Mouse (Mus musculus): ENCODE data around the gene Aurka. TPM values are rescaled to one million over a fixed set of nuclear protein-coding genes. Genes with fewer than 3 reads are reported as not detected.

Gene Aurka
- total RNA-seq, 1 experiment from 2014 or later: 6.7 TPM

GRCm38 (mm10) chr2:172381341-172381740 lies 11.0 kb upstream of the Aurka start:
- no peak for DNase-seq

- no peak for DNase-seq
Observed at GRCm38 (mm10) chr2:172380513-172380912, 10.2 kb upstream of the Aurka start.

- peak; percentile 26 for DNase-seq
Observed at GRCm38 (mm10) chr2:172378332-172378731, 8.0 kb upstream of the Aurka start.

GRCm38 (mm10) chr2:172376999-172377515 lies 6.7 kb upstream of the Aurka start:
- DNase-seq: no peak

- no peak for DNase-seq
Observed at GRCm38 (mm10) chr2:172376551-172376950, 6.2 kb upstream of the Aurka start.

- DNase-seq: no peak
Observed at GRCm38 (mm10) chr2:172371258-172371657, 923 bp upstream of the Aurka start.

- DNase-seq: no peak
Observed at GRCm38 (mm10) chr2:172363176-172363575, 7.2 kb downstream of the Aurka start.

GRCm38 (mm10) chr2:172355833-172356232 lies 14.5 kb downstream of the Aurka start:
- no peak for DNase-seq

- DNase-seq: no peak
Observed at GRCm38 (mm10) chr2:172354761-172355160, 15.6 kb downstream of the Aurka start.

GRCm38 (mm10) chr2:172353218-172353617 lies 17.1 kb downstream of the Aurka start:
- DNase-seq: no peak

GRCm38 (mm10) chr2:172350773-172351172 lies 19.6 kb downstream of the Aurka start:
- DNase-seq: no peak

GRCm38 (mm10) chr2:172349776-172350175 lies 20.6 kb downstream of the Aurka start:
- DNase-seq: no peak

GRCm38 (mm10) chr2:172348297-172348950 lies 21.9 kb downstream of the Aurka start:
- no peak for DNase-seq

- DNase-seq: peak; percentile 11
Observed at GRCm38 (mm10) chr2:172346933-172347611, 23.3 kb downstream of the Aurka start.

GRCm38 (mm10) chr2:172346034-172346929 lies 24.1 kb downstream of the Aurka start:
- DNase-seq: peak; percentile 63

GRCm38 (mm10) chr2:172345258-172345738 lies 25.0 kb downstream of the Aurka start, which contains the start of gene Fam210b:
Gene Fam210b, plus strand, starts transcription at chr2:172345565.
- DNase-seq: peak; percentile 98

GRCm38 (mm10) chr2:172344669-172345068 lies 25.7 kb downstream of the Aurka start:
- DNase-seq: no peak

GRCm38 (mm10) chr2:172343751-172344150 lies 26.6 kb downstream of the Aurka start:
- no peak for DNase-seq

- no peak for DNase-seq
Observed at GRCm38 (mm10) chr2:172341606-172342005, 28.7 kb downstream of the Aurka start.

- no peak for DNase-seq
Observed at GRCm38 (mm10) chr2:172340936-172341335, 29.4 kb downstream of the Aurka start.

GRCm38 (mm10) chr2:172338206-172338942 lies 32.0 kb downstream of the Aurka start:
- no peak for DNase-seq

- DNase-seq: peak; percentile 76
Observed at GRCm38 (mm10) chr2:172329179-172329578, 41.2 kb downstream of the Aurka start.

Data from adrenal gland, postnatal 25 days (tissue).